Mouse (Mus musculus) thymus, postnatal 4 days (tissue): ENCODE measurements around the gene Fxn.

Experiments used
- DNase-seq: peaks from one replicate; pipeline ENCODE4 v3.0.0; 2021

The Fxn gene

GRCm38 (mm10) chr19:24280601-24281228 is at the start of gene Fxn:
Gene Fxn (minus strand): TSS chr19:24280605.
- peak; percentile 52 for DNase-seq

DNA sequence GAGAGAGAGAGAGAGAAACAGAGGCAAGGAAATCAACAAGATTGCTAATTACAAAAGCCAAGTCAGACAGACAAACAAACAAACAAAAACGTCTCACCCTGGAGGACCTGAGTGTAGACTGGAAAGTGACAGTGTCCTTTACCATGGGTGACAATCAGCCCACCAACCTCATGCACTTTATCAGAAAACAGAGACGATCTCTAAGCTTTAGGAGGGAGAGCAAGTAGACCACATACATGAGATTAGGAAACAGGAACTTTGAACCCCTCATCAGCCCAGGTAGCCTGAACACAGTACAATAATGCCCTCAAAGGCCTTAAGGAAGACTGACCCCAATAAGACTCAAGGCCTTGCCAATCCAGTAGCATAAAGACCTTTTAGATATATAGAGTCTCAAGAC is 47.5 kb upstream of the Fxn start:
- no peak for DNase-seq

DNA sequence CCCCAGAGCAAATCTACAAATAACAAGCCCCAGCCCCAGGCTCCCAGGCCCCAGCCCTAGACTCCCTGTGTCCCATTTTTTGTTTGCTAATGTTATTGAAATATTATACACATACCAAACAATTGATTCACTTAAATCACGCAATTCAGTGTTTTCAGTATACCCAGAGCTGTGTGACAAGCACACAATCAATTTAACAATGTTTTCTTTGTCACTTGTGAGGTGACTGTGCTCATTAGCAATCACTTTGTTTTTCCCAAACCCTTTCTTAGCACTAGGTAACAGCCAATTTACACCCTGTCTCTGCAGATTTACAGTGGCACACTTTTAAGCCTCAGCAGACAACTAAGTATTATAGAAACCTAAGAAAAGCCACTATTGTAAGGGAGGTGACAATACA is 46.6 kb upstream of the Fxn start:
- DNase-seq: no peak

GRCm38 (mm10) chr19:24325692-24326091 is 45.3 kb upstream of the Fxn start:
- DNase-seq: no peak

DNA sequence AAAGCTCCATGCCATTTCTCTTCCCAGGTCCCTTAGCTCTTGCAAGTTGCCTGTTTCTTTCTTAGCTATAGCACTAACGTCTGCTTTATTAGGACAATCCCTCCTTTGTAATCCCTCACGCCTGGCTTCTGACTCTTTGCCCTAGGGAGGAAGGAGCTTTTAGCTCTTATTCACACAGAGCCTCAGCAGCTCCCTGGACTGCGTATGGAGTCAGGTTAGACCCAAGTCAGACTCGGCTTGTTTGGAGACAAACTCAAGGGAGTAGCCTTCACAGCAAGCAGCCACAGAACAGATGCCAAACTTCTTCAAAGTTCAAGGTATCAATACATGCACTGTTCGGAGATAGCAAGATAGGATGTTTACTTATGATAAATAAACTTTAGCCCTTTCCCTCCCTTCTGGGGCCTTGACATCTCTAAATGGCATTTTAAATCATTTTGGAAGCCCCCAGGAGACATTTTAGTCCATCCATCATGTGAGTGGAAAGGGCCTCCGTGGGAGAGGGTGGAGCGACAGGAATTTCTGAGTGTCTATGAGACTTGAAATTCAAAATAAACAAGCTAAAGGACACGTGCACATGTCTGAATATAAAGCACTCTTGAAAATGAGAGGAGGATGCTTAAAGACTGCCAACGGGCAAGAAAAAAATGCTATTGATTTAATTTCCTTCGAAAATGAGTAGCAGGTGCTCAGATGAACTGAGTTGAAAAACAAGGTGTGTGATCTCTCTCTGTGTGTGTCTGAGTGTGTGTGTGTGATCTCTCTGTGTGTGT is 43.6 kb upstream of the Fxn start:
- DNase-seq: no peak

DNA sequence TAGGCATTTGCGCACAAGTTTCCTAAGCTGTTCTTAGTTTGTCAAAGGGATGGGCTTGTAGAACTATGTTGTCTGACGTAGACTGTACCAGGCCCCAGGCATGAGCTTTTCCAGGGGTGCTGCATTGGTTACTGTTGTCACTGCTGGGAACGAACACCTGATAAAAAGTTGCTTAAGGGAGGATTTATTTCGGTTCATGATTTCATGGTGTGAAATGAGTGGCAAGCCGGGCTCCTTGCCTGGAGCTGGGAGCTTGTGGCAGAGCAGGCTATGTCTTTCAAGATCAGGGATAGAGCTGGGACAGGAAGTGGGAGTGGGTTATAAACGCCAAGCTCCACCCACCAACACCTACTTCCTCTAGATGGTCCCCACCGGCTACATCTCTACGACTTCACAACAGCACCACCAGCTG is 41.5 kb upstream of the Fxn start:
- no peak for DNase-seq

DNA sequence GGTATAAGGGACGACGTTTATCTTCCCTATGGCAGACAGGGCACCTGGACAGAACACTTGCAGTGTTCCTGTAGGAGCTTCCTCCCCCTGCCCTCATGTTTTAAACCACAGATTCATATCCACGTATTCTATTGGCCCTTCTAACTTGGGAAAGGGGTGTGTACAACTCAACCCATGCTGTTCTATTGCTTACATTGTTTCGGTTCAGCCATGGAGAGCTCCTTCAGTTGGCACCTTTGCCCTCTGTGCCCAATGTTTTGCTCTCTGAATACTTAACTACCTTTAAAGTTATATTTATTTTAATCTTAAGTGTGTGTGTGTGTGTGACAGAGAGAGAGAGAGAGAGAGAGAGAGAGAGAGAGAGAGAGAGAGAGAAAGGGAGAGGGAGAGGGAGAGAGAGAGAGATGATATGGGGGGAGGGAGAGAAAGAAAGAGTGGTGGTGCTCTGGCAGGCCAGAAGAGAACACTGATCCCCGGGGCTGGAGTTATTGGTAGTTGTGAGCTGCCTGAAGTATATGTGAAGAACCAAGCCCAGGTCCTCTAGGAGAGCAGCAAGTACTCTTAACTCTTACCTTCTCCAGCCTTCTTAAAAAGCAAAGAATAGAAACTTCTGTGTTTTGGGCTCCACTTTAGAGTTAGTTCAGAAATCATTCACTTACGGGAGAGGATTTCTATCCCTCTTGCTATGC is 41.0 kb upstream of the Fxn start:
- no peak for DNase-seq

DNA sequence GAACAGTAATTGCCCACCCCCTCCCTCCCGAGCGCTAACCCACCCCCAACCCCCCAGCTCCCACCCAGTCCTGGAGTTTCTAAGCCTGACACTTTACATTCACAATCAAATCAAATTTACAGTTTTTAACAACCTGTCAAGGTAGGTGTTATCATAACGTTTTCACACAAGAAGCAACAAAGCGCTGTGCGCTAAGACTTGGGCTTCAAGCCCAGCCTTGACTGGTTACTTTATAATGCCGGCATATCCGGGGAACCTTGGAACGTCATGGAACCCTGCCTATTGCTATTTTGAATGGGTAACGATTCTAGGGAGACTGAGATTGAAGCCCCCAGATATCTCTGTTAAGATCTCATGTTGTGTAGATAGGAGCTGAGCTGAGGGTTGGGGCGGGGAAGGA is 37.8 kb upstream of the Fxn start:
- no peak for DNase-seq

- no peak for DNase-seq
Observed at GRCm38 (mm10) chr19:24317731-24318130, 37.3 kb upstream of the Fxn start.

DNA sequence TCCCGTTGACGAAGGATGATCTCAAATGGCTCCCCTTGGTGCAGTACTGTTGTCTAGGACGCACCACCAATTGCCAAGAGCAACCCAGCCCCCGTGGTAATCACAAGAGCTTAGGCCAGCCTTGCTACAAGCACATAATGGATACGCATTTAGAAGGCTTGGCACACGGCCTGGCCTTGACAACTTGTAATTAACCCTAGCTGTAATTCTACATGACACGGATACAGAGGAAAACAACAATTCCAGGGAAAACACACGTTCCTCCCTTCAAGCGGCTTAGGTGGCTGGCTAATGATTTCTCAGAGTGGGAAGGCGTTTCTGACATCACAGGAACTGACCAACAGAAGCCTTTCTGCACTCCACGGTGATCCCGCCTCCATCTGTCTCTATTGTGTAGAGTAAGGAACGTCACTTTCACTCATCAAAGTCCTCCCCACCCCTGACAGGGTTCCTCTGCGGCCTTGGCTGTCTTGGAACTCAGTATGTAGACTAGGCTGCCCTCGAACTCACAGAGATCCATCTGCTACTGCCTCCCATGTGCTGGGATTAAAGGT is 36.7 kb upstream of the Fxn start:
- no peak for DNase-seq

DNA sequence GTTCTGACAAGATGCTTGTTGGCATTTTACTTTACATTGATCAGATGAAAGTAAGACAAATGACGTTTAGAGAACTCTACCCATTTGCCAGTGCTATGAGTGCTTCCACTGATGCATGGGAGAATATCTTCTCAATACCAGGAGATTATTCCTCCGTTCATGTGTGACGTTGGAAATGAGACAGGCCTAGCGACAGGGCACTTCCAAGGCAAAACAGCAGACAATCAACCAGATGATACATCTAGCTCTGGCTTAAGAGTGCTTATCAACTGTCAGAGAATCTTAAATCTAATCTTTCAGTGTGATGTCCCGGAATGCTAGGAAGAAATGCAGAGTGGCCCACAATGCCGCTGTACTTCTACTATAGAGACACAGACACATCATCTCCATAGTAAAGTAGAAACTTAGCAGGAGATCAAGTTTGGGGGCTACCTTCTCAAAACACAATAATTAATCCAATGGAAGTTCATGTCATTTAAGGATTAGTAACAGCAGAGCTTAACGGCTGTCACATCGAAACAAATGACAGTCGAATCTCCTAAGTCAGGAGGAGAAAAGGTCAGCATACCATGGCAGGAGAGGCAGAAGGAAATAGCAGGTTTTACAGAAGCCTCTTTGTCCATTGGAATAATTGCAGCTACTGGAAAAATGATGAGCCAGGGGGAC is 35.8 kb upstream of the Fxn start:
- no peak for DNase-seq

- no peak for DNase-seq
Observed at GRCm38 (mm10) chr19:24315234-24315633, 34.8 kb upstream of the Fxn start.

DNA sequence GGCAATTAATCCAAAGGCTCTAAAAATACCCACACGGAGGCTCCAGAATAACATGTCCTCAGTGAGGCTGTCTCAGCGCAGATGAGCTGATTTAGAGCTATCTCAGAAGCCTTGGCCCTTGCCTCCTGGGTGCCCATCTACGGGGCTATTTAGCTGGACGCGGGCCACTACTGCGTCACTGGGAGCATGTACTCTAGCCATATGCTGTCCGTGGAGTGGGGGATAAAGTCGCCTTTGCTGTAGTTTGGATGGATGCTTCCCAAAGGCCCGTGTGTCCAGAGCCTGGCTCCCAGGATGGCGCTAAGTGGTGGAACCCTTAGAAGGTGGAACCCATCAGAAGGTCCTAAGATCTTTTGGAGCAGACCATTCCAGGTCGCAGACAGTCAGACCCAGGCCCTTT is 34.3 kb upstream of the Fxn start:
- no peak for DNase-seq

DNA sequence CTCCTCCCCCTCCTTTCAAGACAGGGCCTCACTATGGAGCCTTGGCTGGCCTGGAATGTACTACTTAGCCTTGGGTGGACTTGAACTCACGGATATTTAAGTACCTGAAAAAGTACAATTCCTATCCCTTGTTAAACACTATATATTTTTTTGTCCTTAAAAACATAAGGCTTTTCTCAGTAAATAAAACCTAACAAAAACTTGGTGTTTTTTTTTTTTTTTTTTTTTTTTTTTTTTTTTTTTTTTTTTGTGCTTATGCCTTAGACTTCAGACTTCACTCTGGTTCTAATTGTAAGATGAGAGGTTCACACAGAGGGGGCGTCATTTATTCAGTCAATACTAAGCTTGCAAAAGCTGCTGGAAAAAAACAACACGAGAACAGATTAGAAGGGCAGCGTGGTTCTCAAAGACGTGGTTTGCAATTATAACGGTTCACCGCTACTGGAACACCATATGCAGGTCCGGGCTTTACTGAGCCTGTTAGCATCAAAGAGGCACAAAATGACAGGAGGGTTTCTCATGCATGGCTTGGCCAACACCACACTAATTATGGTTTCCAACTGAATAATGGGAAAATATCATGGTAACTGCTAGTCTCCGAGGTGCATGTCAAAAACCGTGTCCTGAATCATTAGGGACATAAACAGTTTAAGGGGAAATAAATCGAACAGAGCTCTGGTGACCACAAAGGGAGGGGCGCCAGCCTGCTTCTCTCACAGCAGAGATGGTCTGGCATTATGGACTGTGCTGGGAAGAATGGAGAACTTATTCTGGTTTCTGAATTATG is 32.3 kb upstream of the Fxn start:
- no peak for DNase-seq

DNA sequence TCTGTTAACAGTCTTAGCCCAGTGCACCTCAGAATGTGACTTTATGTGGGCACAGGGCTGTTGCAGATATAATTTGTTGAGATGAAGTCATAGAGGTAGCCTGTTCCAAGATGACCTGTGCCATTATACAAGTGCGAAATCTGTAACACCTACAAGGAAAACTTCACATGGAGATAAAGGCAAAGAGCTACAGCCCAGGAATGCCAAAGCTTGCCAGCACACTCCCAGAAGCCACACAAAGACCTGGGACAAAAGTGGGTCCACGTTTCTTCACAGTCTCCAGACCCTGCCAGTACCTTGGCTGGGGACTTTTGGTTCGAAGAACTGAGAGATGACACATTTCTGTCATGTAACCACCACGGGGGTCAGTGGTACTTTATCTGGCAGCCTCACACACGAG is 31.6 kb upstream of the Fxn start:
- DNase-seq: no peak

DNA sequence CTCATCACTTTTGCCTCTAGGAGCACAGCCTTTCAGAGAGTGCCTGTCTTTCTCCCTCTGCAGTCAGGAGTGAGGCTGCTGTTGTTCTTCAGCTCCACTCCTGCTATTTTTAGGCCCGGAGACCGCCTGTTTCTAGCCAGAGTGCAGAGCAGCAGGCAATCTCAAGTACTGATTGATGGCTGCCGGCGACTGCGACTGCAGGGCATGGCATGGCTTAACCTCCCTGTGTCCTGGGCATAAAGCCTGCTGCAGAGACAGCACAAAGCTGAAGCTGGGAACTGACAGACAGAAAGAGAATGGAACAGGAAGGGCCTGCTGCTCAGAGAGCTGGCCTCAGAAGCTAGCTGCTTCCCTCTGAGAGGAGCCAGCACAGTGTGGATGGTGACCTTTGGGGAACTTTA is 27.9 kb upstream of the Fxn start:
- DNase-seq: no peak

DNA sequence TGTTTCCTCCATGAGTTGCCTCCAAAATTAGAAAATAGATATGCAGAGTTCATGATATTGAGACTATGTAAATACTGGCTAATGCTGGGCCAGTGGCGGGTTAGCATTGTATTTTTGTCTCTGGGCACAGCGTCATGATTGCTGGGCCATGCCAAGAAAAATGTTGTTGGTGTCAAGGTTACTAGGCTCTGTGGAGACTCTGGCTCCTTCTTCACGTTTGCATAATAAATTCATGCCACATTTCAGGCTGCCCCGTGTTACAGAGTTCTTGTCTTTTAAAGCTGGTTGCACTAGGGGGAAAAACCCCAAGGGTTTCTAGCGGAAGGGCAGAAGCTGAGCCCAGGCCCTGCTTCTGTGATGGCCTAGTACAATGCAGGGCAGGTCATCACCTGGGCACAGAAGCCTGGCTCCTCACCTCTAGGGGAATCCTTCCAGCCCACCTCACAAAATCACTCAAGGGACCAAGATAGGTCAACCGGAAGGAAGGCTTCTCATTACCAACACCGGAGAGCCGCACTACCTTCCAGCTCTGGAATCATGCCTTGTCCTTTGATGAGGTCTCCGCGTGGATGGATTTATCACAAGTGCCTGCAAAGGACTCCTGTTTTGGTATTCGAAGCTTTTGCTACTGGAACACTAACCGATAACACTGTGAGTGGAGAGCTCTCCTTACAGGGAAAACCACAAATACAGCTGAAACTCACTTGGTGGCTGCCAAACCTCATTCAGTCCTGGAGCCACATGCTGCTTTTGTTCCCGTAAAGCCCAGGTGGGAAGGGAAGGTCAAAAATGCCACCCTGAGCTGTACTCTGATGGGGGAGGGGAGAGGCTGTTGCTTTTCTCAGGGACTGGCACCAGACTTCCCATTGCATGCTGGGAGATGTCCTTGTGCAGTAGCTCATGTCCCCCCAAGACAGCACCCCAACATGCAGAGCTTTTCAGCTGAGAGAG is 27.1 kb upstream of the Fxn start:
- peak; percentile 12 for DNase-seq

DNA sequence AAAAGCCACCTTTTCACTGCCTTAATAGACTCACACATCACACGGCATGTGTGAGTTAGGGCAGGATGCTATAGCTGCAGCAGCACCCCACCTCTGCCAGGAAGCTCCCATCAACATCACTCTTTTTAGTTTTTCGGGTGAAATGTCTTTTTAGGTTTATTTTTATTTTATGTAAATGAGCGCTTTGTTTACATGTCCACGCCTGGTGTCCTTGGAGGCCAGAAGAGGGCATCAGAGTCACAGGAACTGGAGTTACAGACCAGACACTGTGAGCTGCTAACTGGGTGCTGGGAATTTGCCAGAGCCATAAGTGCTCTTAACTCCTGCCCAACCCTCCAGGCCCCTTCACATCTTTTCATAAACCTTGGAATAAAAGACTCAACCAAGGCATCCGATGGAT is 25.9 kb upstream of the Fxn start:
- DNase-seq: no peak

DNA sequence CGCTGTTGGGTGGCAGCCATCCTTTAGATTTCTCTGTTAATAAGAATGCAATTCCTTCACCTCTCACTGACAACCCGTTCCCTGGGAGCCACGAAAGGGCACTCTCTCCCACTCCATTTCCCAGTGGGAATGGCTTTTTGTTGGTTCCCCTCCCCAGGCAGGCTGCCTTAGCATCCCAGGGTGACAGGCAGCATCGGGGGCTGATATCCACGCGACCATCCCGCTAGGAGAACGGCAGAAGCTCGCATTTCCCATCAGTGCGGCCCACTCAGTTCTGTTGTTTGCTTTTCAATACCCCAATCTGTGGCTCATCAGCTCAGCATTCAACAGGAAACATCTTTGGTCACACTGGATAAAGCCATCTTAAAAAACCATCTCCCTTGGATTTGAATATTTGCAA is 21.8 kb upstream of the Fxn start:
- DNase-seq: no peak

GRCm38 (mm10) chr19:24301768-24302148 is 21.4 kb upstream of the Fxn start:
- DNase-seq: no peak
